8 mouse cellular contexts compared by ENCODE assay signal in genomic region chr17:56935363-56936131, GRCm38 (mm10). TPM values are rescaled to one million over a fixed set of nuclear protein-coding genes. Genes with fewer than 3 reads are reported as not detected.
DNase-seq lines count a peak whose midpoint lies in the region; ATAC-seq lines count a peak whose summit lies in the region.

Mllt1 (minus strand) TSS chr17:56935415.

- no peaks in the 10 kb centered on the region for H3K36me3 ChIP-seq in hindbrain, embryonic 11.5 days (ENCODE audit: control insufficient read depth, insufficient read depth, low read length)

- peak within 1 kb of the TSS; percentile 67 for H3K27ac ChIP-seq in hindbrain, embryonic 11.5 days (ENCODE audit: low read depth, low read length)

- peak within 1 kb of the TSS; percentile 96 for H3K4me3 ChIP-seq in hindbrain, embryonic 11.5 days (ENCODE audit: low read depth, low read length)

- H3K27me3 ChIP-seq in hindbrain, embryonic 11.5 days (ENCODE audit: control insufficient read depth, insufficient read depth, low read length), result no peaks in the 10 kb centered on the region

- H3K4me1 ChIP-seq in hindbrain, embryonic 11.5 days (replicated peaks; ENCODE audit: control insufficient read depth, insufficient read depth, low read length), result peaks cover 5% of the 10 kb centered on the region; the same call in 1 of the 2 replicates

- peak within 1 kb of the TSS; percentile 98 for H3K9ac ChIP-seq in hindbrain, embryonic 11.5 days (ENCODE audit: low read depth, low read length)

- 3% methylated on average over 42 of the region's 76 CpGs for WGBS in hindbrain, embryonic 11.5 days

- H3K4me2 ChIP-seq in hindbrain, embryonic 11.5 days (replicated peaks; ENCODE audit: low read depth, low read length), result peak within 1 kb of the TSS; percentile 69

- peak; percentile 99 for DNase-seq in Muller cell, postnatal 12 days (ENCODE audit: inconsistent ontology term)
- peak; percentile 98 for DNase-seq in cerebellum, adult 9-11 months
- DNase-seq in frontal cortex, adult 2 months (ENCODE audit: extremely low spot score in 1 of 2, low spot score in 1 of 2), result peak; percentile 95 to 99
- DNase-seq in hindbrain, embryonic 11.5 days (ENCODE audit: low spot score), result peak; percentile 100
- DNase-seq in layer of hippocampus, postnatal 10 days (ENCODE audit: low spot score in 2 of 2), result peak; percentile 100
- peak; percentile 99 for DNase-seq in lung, postnatal 10 days
- peak; percentile 100 for DNase-seq in ovary, postnatal 36 days (ENCODE audit: low spot score)
- DNase-seq in thymus, postnatal 25 days, result peak; percentile 100

- no peaks in the 10 kb centered on the region for H3K9me3 ChIP-seq in hindbrain, embryonic 11.5 days (ENCODE audit: control insufficient read depth, low read length)

- ATAC-seq in hindbrain, embryonic 11.5 days (ENCODE audit: low FRiP score), result peak; percentile 99

RNA-seq across cellular contexts. Expression of gene Mllt1, which starts in this region (rescaled TPM):
- 73.3 and 80.1 TPM in 2 replicates for polyA plus RNA-seq in frontal cortex, adult 2 months (2012; rRNA removed)
- 26.0 and 32.2 TPM in 2 replicates for polyA plus RNA-seq in hindbrain, embryonic 11.5 days (2014; fragmentation: Nextera tagmentation; extraction: Ambion mirVana)
- 10 to 100 TPM; 68.7 to 72.0 TPM for total RNA-seq in layer of hippocampus, postnatal 10 days (2021)

Comparison
In these comparisons a context has a peak if more than half of its experiments do, and no peak if none do; other contexts are left out.
1. Peak in every context shown above with its lines: DNase-seq, ATAC-seq, H3K4me3 ChIP-seq and H3K27ac ChIP-seq.